Mouse (Mus musculus) limb, embryonic 14.5 days (tissue): Measurements from ENCODE around the gene Timm44. TPM values are rescaled to one million over a fixed set of nuclear protein-coding genes. Genes with fewer than 3 reads are reported as not detected.

Experiments used
- ATAC-seq: fragments of 200-750 bp; cut with Nextera tagmentation; 2 replicates; pipeline ENCODE4 v1.8.0; 2017; ENCODE audit warnings: low read depth, moderate number of reproducible peaks, moderate TSS enrichment; ENCODE audit not compliant: low FRiP score
- DNase-seq: peaks from one replicate; pipeline ENCODE4 v3.0.0-alpha.2; 2015; ENCODE audit warnings: low spot score
- H3K27ac ChIP-seq: fragments of 300-500 bp; sonication (generic); replicated peaks from 2 replicates; pipeline ENCODE4 v1.5.1; 2014; ENCODE audit warnings: low read depth, mild to moderate bottlenecking, low read length, moderate library complexity, mixed read lengths
- H3K27me3 ChIP-seq: fragments of 300-500 bp; sonication (generic); 2 replicates; pipeline ENCODE4 v1.6.1; 2014; ENCODE audit warnings: low read length, mixed read lengths; ENCODE audit not compliant: control insufficient read depth, insufficient read depth
- H3K36me3 ChIP-seq: fragments of 300-500 bp; sonication (generic); 2 replicates; pipeline ENCODE4 v1.6.1; 2014; ENCODE audit warnings: mild to moderate bottlenecking, low read length, moderate library complexity, mixed read lengths; ENCODE audit not compliant: control insufficient read depth, insufficient read depth
- H3K4me1 ChIP-seq: fragments of 300-500 bp; sonication (generic); 2 replicates; pipeline ENCODE4 v1.6.1; 2014; ENCODE audit warnings: antibody characterized with exemption, low read length, mixed read lengths; ENCODE audit not compliant: control insufficient read depth, insufficient read depth
- H3K4me2 ChIP-seq: fragments of 300-500 bp; sonication (generic); replicated peaks from 2 replicates; pipeline ENCODE4 v1.6.1; 2014; ENCODE audit warnings: low read depth, mild to moderate bottlenecking, low read length, moderate library complexity; ENCODE audit not compliant: severe bottlenecking
- H3K4me3 ChIP-seq: fragments of 300-500 bp; sonication (generic); replicated peaks from 2 replicates; pipeline ENCODE4 v1.5.1; 2014; ENCODE audit warnings: low read length
- H3K9ac ChIP-seq: fragments of 300-500 bp; sonication (generic); 2 replicates; pipeline ENCODE4 v1.6.1; 2014; ENCODE audit warnings: mild to moderate bottlenecking, low read depth, low read length, moderate library complexity; ENCODE audit not compliant: severe bottlenecking
- H3K9me3 ChIP-seq: fragments of 300-500 bp; sonication (generic); 2 replicates; pipeline ENCODE4 v1.6.1; 2016; ENCODE audit warnings: low read length; ENCODE audit not compliant: control insufficient read depth
- POLR2A ChIP-seq: fragments of 200-500 bp; IDR thresholded peaks from 2 replicates; pipeline ENCODE4 v1.8.0; 2012; ENCODE audit warnings: inconsistent platforms, mild to moderate bottlenecking, moderate library complexity, borderline replicate concordance; ENCODE audit not compliant: insufficient read depth, insufficient read length; ENCODE audit errors: extremely low read depth
- WGBS: fragments of 180-500 bp; shearing (Covaris S2); extraction: QIAGEN DNeasy Blood & Tissue Kit; methylation state at CpG from one replicate; pipeline ENCODE4 v1.1.7; 2014; 5-methylcytosine and 5-hydroxymethylcytosine counted together
- polyA plus RNA-seq, 2 experiments: library from polyadenylated mRNA; depleted of rRNA in 1 of 2; stranded (reverse) in 1 of 2; unstranded in 1 of 2; fragments of >200 nt; fragmentation: Nextera tagmentation in 1 of 2; extraction: Ambion mirVana in 1 of 2; gene quantifications; 2 replicates each; pipeline versions ENCODE4 v1.2.1 to v1.2.3; 2012 to 2014

Timm44 gene
- polyA plus RNA-seq, 2 experiments: 69.1 to 100 TPM

- Histone ChIP-seq H3K9me3 (no peaks in the 10 kb centered on the region), H3K4me2 (no peak overlapping the region), H3K27me3 (no peaks in the 10 kb centered on the region), H3K36me3 (peaks cover 41% of the 10 kb centered on the region), H3K27ac (no peak overlapping the region), H3K4me3 (no peak overlapping the region), H3K4me1 (no peaks in the 10 kb centered on the region), H3K9ac (no peak overlapping the region)
- DNase-seq: no peak
- no peak for TF ChIP-seq POLR2A
- 54% methylated on average over 3 of the region's 3 CpGs for WGBS
- no peak for ATAC-seq
Measured at GRCm38 (mm10) chr8:4313254-4314124, 37.8 kb upstream of the Timm44 start.

GRCm38 (mm10) chr8:4312104-4312503 lies 36.4 kb upstream of the Timm44 start:
- Histone ChIP-seq H3K9me3 (no peaks in the 10 kb centered on the region), H3K27ac (no peak overlapping the region), H3K36me3 (peaks cover 49% of the 10 kb centered on the region), H3K4me2 (no peak overlapping the region), H3K4me1 (no peaks in the 10 kb centered on the region), H3K27me3 (no peaks in the 10 kb centered on the region), H3K4me3 (no peak overlapping the region), H3K9ac (no peak overlapping the region)
- no peak for ATAC-seq
- TF ChIP-seq POLR2A: no peak
- DNase-seq: no peak

- 89% methylated on average over 2 of the region's 2 CpGs for WGBS
- ATAC-seq (no peak), DNase-seq (no peak)
- H3K9me3 ChIP-seq: no peaks in the 10 kb centered on the region
- H3K27me3 ChIP-seq: no peaks in the 10 kb centered on the region
- H3K36me3 ChIP-seq: peaks cover 97% of the 10 kb centered on the region
- no peak overlapping the region for H3K4me2 ChIP-seq
- no peak overlapping the region for H3K9ac ChIP-seq
- no peak overlapping the region for H3K4me3 ChIP-seq
- no peak overlapping the region for H3K27ac ChIP-seq
- no peaks in the 10 kb centered on the region for H3K4me1 ChIP-seq
- TF ChIP-seq POLR2A: no peak
Measured at GRCm38 (mm10) chr8:4305838-4306237, 30.1 kb upstream of the Timm44 start.

DNA sequence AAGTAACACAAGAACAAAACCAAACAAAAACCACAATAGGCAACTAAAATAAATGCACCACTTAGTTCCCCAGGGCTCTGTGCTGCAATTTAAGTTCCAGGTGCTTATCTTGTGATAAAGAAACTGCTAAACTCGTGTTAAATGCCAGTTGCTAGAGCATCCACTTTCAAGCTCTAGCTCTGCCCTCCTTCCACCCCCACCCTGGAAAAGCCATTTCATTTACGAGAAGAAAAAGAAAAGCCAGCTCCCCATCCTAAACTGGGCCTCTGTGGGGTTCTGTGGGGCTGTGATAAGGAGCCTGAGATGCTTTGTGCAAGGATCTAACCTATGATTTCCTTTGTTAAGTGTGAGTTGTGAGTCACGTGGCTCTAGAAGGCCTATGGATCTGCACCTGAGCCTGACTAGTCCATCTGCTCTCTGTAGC lies 28.4 kb upstream of the Timm44 start:
- Histone ChIP-seq H3K4me3 (no peak overlapping the region), H3K4me2 (no peak overlapping the region), H3K4me1 (no peaks in the 10 kb centered on the region), H3K9ac (no peak overlapping the region), H3K9me3 (no peaks in the 10 kb centered on the region), H3K36me3 (peaks cover 98% of the 10 kb centered on the region), H3K27ac (no peak overlapping the region), H3K27me3 (no peaks in the 10 kb centered on the region)
- no peak for ATAC-seq
- DNase-seq: no peak
- 83% methylated on average over 3 of the region's 3 CpGs for WGBS
- TF ChIP-seq POLR2A: no peak

- Histone ChIP-seq H3K9ac (no peak overlapping the region), H3K27ac (no peak overlapping the region), H3K4me3 (no peak overlapping the region), H3K36me3 (peaks cover 97% of the 10 kb centered on the region), H3K27me3 (no peaks in the 10 kb centered on the region), H3K4me1 (no peaks in the 10 kb centered on the region), H3K9me3 (no peaks in the 10 kb centered on the region), H3K4me2 (no peak overlapping the region)
- DNase-seq: no peak
- 89% methylated on average over 4 of the region's 4 CpGs for WGBS
- ATAC-seq: no peak
- no peak for TF ChIP-seq POLR2A
Measured at GRCm38 (mm10) chr8:4297822-4298221, 22.1 kb upstream of the Timm44 start.
